Mouse (Mus musculus) macrophage (primary cell): ENCODE data around the gene Crim1. TPM values are rescaled to one million over a fixed set of nuclear protein-coding genes. Genes with fewer than 3 reads are reported as not detected.

ENCODE experiments used
- H3K27ac ChIP-seq: fragments of 350-480 bp; formaldehyde crosslinking; 2 replicates; pipeline ENCODE4 v1.9.0; 2021
- H3K36me3 ChIP-seq: fragments of 350-480 bp; formaldehyde crosslinking; 2 replicates; pipeline ENCODE4 v1.9.0; 2021; ENCODE audit errors: inconsistent target
- H3K4me3 ChIP-seq: fragments of 350-480 bp; formaldehyde crosslinking; 2 replicates; pipeline ENCODE4 v1.9.0; 2021; ENCODE audit errors: inconsistent target
- H3K79me2 ChIP-seq: fragments of 350-480 bp; formaldehyde crosslinking; 2 replicates; pipeline ENCODE4 v1.9.0; 2021; ENCODE audit errors: inconsistent target
- WGBS: methylation state at CpG from one replicate; pipeline ENCODE4 v1.1.7; 2026; ENCODE audit warnings: inconsistent platforms; ENCODE audit not compliant: missing documents; 5-methylcytosine and 5-hydroxymethylcytosine counted together
- polyA plus RNA-seq: library from polyadenylated mRNA; stranded (reverse); fragments of 250-400 nt; gene quantifications from 3 replicates; pipeline ENCODE4 v1.2.4, GENCODE M21; 2018; ENCODE audit warnings: inconsistent platforms

Gene Crim1
- polyA plus RNA-seq, 1 experiment from 2014 or later, result 1.9 TPM

GRCm38 (mm10) chr17:78273875-78274274, 73.8 kb downstream of the Crim1 start:
- WGBS, result 96% methylated on average over 7 of the region's 7 CpGs
- no peak overlapping the region for H3K4me3 ChIP-seq
- H3K27ac ChIP-seq, result no peak overlapping the region
- H3K36me3 ChIP-seq, result no peaks in the 10 kb centered on the region
- H3K79me2 ChIP-seq, result no peaks in the 10 kb centered on the region

DNA sequence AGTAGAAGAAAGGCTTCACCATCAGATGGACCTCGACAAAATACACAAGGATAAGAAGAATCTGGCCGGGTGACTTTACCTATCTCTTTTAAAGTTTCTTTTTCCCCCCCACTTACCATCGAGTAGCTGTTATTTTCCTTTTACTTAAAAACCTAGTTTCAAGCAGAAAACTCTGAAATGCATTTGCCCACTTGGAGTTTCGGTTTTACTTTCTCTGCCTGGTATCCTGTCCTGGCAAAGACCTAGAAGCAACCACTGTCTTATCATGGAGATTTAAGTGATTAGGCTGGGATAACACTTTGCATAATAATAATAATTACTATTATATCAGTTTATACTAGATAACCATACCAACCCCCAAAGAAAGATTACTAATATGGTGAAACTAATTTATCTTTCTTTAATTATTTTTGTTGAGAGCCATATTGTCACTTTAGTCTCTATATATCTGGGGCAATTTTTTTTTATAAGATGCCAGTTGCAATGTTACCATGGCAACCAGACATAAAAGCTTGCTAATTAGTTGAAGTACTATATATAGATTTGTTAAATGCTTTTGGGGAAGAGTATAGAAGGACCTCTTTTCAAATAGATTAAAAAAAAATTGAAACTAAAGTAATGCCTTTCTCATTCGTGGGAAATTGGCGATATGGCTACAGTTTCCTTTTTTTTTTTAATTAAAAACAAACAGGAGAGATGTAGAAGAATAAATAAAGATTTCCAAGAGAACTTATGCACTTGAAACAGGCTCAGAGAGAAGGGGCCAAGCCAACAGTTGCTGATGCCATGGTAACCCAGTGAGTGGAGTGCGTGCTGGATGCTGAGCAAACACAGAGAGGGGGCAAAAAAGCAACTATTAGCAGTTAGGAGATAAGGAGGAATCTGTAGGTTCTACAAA, 74.8 kb downstream of the Crim1 start:
- no peak overlapping the region for H3K27ac ChIP-seq
- H3K79me2 ChIP-seq, result no peaks in the 10 kb centered on the region
- 66% methylated on average over 7 of the region's 7 CpGs for WGBS
- no peaks in the 10 kb centered on the region for H3K36me3 ChIP-seq
- H3K4me3 ChIP-seq, result no peak overlapping the region

- 86% methylated on average over 4 of the region's 4 CpGs for WGBS
- no peak overlapping the region for H3K27ac ChIP-seq
- no peak overlapping the region for H3K4me3 ChIP-seq
- H3K36me3 ChIP-seq, result no peaks in the 10 kb centered on the region
- no peaks in the 10 kb centered on the region for H3K79me2 ChIP-seq
Measured at GRCm38 (mm10) chr17:78275507-78275813, 75.4 kb downstream of the Crim1 start.

DNA sequence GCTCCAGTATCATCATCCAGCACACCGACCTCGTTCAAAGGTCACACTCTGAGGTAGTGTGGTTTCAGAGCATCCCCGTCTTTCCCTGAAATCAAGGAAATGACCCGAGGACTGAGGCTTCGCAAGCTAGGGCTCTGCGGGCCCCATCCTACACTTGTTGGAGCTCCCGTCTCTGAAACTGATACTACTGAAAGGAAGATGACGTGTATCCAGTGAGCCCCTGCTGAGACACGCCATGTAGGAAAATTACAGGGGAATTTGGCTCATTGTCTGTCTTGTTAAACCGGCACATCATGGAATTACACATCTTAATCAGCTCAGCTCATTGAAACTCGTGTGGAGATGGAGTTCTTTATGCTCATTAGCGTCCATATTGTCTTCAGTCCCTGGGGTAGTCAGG, 79.1 kb downstream of the Crim1 start:
- no peaks in the 10 kb centered on the region for H3K36me3 ChIP-seq
- H3K4me3 ChIP-seq, result no peak overlapping the region
- 92% methylated on average over 12 of the region's 12 CpGs for WGBS
- H3K27ac ChIP-seq, result no peak overlapping the region
- no peaks in the 10 kb centered on the region for H3K79me2 ChIP-seq

DNA sequence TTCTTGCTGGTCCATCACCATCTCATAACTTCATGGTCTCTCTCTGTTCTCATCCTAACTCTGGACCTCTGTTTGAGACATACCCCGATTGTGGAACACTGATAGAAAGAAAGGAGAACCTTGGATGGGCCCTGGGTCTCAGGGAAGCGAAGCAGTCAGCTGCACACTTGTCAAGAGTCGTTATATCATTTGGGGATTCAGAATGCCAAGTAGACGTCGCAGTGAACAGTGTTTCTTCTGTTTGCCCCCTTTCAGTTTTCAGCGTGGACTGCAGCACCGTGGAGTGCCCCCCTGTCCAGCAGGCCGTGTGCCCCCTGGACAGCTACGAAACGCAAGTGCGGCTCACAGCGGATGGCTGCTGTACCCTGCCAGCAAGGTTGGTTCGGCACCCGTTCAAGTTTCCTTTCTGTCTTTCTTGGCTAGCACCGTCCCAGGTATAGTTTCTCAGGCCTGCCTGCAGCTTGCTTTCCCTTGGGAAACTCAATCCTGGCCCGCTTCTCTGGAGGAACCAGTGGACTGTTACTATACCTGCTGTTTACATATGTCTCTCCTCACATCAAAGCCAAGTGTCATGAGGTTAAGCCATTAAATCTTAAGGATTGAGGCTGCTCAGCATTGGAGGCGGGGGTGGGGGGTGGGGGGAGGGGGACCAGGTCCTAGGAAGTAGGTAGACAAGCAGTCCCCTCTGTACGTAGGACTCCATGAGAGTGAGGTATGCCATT, 81.1 kb downstream of the Crim1 start:
- 94% methylated on average over 18 of the region's 18 CpGs for WGBS

GRCm38 (mm10) chr17:78283271-78283992, 83.4 kb downstream of the Crim1 start:
- H3K36me3 ChIP-seq, result no peaks in the 10 kb centered on the region
- H3K27ac ChIP-seq, result no peak overlapping the region
- 87% methylated on average over 11 of the region's 11 CpGs for WGBS
- H3K79me2 ChIP-seq, result no peaks in the 10 kb centered on the region
- no peak overlapping the region for H3K4me3 ChIP-seq

More for the DNA sequence above, 81.1 kb downstream of the Crim1 start:
- H3K27ac ChIP-seq, result no peak overlapping the region
- H3K79me2 ChIP-seq, result no peaks in the 10 kb centered on the region
- no peak overlapping the region for H3K4me3 ChIP-seq
- H3K36me3 ChIP-seq, result no peaks in the 10 kb centered on the region

DNA sequence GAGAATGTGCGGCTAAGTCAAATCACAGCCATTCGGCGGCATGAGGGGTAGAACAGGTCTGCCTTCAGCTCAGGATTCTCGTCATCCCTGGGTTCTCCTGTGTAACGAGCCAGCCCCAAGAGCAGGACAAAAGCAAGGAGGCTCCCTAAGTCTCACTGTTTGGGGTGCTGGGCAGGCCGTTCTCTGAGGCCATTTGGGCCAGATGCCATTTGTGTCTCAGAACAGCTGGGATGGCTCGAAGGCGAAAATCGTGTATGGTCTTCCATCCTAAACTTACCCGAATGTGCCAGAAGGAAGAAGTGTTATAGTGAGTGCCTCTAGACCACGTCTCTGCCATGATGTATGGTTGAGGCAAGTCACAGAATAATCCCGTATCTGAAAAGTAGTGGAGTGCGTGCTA, 86.0 kb downstream of the Crim1 start:
- 94% methylated on average over 13 of the region's 13 CpGs for WGBS
- no peaks in the 10 kb centered on the region for H3K79me2 ChIP-seq
- no peaks in the 10 kb centered on the region for H3K36me3 ChIP-seq
- H3K4me3 ChIP-seq, result no peak overlapping the region
- no peak overlapping the region for H3K27ac ChIP-seq

GRCm38 (mm10) chr17:78287391-78287790, 87.3 kb downstream of the Crim1 start:
- no peak overlapping the region for H3K27ac ChIP-seq
- WGBS, result 80% methylated on average over 2 of the region's 2 CpGs
- no peaks in the 10 kb centered on the region for H3K36me3 ChIP-seq
- no peaks in the 10 kb centered on the region for H3K79me2 ChIP-seq
- no peak overlapping the region for H3K4me3 ChIP-seq

- H3K27ac ChIP-seq, result no peak overlapping the region
- no peaks in the 10 kb centered on the region for H3K79me2 ChIP-seq
- no peak overlapping the region for H3K4me3 ChIP-seq
- no peaks in the 10 kb centered on the region for H3K36me3 ChIP-seq
- WGBS, result 95% methylated on average over 6 of the region's 6 CpGs
Measured at GRCm38 (mm10) chr17:78290153-78290876, 90.3 kb downstream of the Crim1 start.

DNA sequence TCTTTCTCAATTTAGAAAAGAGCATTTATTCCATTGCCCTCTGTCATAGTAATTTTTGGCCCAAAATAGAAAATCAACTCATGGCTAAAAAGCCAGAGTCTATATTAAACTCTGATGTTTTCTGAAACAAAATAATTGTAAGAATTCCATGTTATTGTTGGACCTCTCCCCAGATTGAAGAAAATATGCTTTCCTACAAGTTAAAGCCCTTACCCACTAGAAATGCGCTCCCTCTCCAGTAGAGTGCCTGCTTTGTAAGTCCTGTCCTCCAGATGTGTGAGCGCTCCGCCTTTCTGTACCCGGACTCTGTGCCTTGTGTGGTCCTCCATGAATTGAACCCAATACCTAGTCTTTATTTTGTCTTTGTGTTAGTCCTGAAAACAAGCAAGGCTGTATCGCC, 91.0 kb downstream of the Crim1 start:
- 96% methylated on average over 5 of the region's 5 CpGs for WGBS
- Histone ChIP-seq H3K36me3 (no peaks in the 10 kb centered on the region), H3K27ac (no peak overlapping the region), H3K4me3 (no peak overlapping the region), H3K79me2 (no peaks in the 10 kb centered on the region)

DNA sequence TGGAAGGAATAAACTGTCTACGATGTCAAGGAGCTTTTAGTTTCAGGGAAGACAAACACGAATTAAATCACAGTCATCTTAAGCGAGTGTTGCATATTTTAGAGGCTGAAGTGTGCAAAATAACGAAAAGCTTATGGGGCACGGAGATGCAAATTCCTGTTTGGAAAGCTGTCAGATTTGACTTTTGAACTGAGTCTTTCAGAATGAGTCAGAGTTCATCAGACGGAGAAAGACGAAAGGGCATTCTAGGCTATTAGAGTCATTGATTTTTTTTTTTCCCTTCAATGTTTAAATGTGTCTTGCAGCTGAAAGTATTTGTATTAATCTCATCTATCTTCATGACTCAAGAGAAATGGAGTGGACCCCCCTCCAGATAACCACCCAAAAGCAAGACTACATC, 92.3 kb downstream of the Crim1 start:
- WGBS, result 90% methylated on average over 7 of the region's 7 CpGs
- no peak overlapping the region for H3K27ac ChIP-seq

GRCm38 (mm10) chr17:78292827-78293488, 92.9 kb downstream of the Crim1 start:
- H3K4me3 ChIP-seq, result no peak overlapping the region
- no peaks in the 10 kb centered on the region for H3K79me2 ChIP-seq
- 97% methylated on average over 10 of the region's 10 CpGs for WGBS
- no peak overlapping the region for H3K27ac ChIP-seq
- H3K36me3 ChIP-seq, result no peaks in the 10 kb centered on the region

More for the DNA sequence above, 92.3 kb downstream of the Crim1 start:
- no peaks in the 10 kb centered on the region for H3K36me3 ChIP-seq
- no peaks in the 10 kb centered on the region for H3K79me2 ChIP-seq
- H3K4me3 ChIP-seq, result no peak overlapping the region

DNA sequence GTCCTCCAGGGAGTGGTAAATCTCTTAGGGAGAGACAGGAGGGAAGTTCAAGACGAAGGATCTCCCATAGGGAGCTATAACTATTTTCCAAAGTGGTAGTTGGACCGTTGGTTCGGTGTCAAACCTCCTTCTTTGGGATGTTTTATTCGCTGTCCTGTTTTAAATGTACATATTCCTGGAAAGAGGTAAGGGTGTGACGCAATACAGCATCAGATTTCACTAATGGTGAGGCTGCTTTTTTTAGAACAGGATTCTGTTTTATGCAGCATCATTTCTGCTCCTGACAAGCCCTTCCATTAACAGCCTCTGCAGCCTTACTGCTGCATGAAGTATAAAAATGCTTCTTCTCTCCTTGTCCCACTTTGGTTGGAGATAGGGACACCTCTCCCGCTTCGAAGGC, 95.9 kb downstream of the Crim1 start:
- H3K79me2 ChIP-seq, result no peaks in the 10 kb centered on the region
- H3K4me3 ChIP-seq, result no peak overlapping the region
- no peak overlapping the region for H3K27ac ChIP-seq
- 94% methylated on average over 7 of the region's 7 CpGs for WGBS
- no peaks in the 10 kb centered on the region for H3K36me3 ChIP-seq

DNA sequence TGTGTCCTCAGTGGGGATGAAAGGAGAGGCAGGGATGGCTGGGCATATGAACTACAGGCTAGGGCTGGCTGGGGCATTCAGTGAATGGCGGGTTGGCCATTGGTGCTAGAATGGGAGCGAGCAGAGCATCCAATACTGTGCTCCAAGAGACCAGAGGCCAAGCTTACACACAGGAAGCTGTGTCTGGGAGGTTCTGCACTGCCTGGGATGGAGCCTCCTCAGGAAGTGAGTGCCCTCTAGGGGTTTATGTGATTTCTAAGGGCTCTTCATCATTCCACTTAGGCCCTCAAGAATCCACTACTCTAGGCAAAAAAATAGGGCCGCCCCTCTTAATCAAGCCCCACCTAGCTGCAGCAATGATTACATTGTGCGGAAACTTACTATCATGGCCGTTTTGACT, 98.1 kb downstream of the Crim1 start:
- no peak overlapping the region for H3K27ac ChIP-seq
- WGBS, result 91% methylated on average over 5 of the region's 5 CpGs
- no peaks in the 10 kb centered on the region for H3K79me2 ChIP-seq
- H3K36me3 ChIP-seq, result no peaks in the 10 kb centered on the region
- H3K4me3 ChIP-seq, result no peak overlapping the region
